Mouse (Mus musculus) forebrain, embryonic 13.5 days (tissue): Measurements from ENCODE around the gene Maml1. TPM values are rescaled to one million over a fixed set of nuclear protein-coding genes. Genes with fewer than 3 reads are reported as not detected.
"Not testable (repeated sequence)": the region's sequence is repeated elsewhere in the genome, so short reads cannot be mapped to it uniquely, and the experiment has no call there.

Experiments used
- ATAC-seq: fragments of 200-750 bp; cut with Nextera tagmentation; 2 replicates; pipeline ENCODE4 v1.8.0; 2017
- H3K27ac ChIP-seq: fragments of 300-500 bp; sonication (generic); 2 replicates; pipeline ENCODE4 v1.5.1; 2015; ENCODE audit warnings: inconsistent platforms, mild to moderate bottlenecking, moderate library complexity
- H3K27me3 ChIP-seq: fragments of 300-500 bp; sonication (generic); 2 replicates; pipeline ENCODE4 v1.6.1; 2015; ENCODE audit warnings: mild to moderate bottlenecking, inconsistent platforms
- H3K36me3 ChIP-seq: fragments of 300-500 bp; sonication (generic); 2 replicates; pipeline ENCODE4 v1.6.1; 2015; ENCODE audit warnings: mild to moderate bottlenecking, inconsistent platforms; ENCODE audit not compliant: poor library complexity, severe bottlenecking
- H3K4me1 ChIP-seq: fragments of 300-500 bp; sonication (generic); 2 replicates; pipeline ENCODE4 v1.6.1; 2015; ENCODE audit warnings: inconsistent platforms
- H3K4me2 ChIP-seq: fragments of 300-500 bp; sonication (generic); 2 replicates; pipeline ENCODE4 v1.6.1; 2015; ENCODE audit warnings: inconsistent platforms, mild to moderate bottlenecking, moderate library complexity
- H3K4me3 ChIP-seq: fragments of 300-500 bp; sonication (generic); 2 replicates; pipeline ENCODE4 v1.5.1; 2015; ENCODE audit warnings: mild to moderate bottlenecking, inconsistent platforms
- H3K9ac ChIP-seq: fragments of 300-500 bp; sonication (generic); 2 replicates; pipeline ENCODE4 v1.6.1; 2015; ENCODE audit warnings: mild to moderate bottlenecking, inconsistent platforms
- H3K9me3 ChIP-seq: fragments of 300-500 bp; sonication (generic); replicated peaks from 2 replicates; pipeline ENCODE4 v1.6.1; 2016; ENCODE audit warnings: inconsistent platforms
- WGBS: fragments of 180-500 bp; shearing (Covaris S2); methylation state at CpG from one replicate; pipeline ENCODE4 v1.1.7; 2015; 5-methylcytosine and 5-hydroxymethylcytosine counted together
- polyA plus RNA-seq: library from polyadenylated mRNA; unstranded; fragments of >200 nt; fragmentation: Nextera tagmentation; extraction: Ambion mirVana; gene quantifications from 2 replicates; pipeline ENCODE4 v1.2.1, GENCODE M21; 2015

Maml1 gene
- polyA plus RNA-seq, 1 experiment from 2014 or later: 4.5 TPM

- H3K9ac ChIP-seq: no peak overlapping the region
- WGBS: 97% methylated on average over 6 of the region's 6 CpGs
- no peak for ATAC-seq
- H3K4me3 ChIP-seq: no peak overlapping the region
- H3K4me2 ChIP-seq: no peak overlapping the region
- H3K36me3 ChIP-seq: peaks cover 7% of the 10 kb centered on the region; the same call in 1 of the 2 replicates
- H3K9me3 ChIP-seq: no peaks in the 10 kb centered on the region
- no peak overlapping the region for H3K27ac ChIP-seq
- peaks cover 33% of the 10 kb centered on the region for H3K4me1 ChIP-seq
- no peaks in the 10 kb centered on the region for H3K27me3 ChIP-seq
Observed at GRCm38 (mm10) chr11:50321239-50321638, 29.1 kb upstream of the Maml1 start.

- H3K4me3 ChIP-seq, H3K9me3 ChIP-seq, H3K4me2 ChIP-seq, H3K27me3 ChIP-seq, H3K9ac ChIP-seq, H3K36me3 ChIP-seq, ATAC-seq, H3K27ac ChIP-seq: not testable (repeated sequence)
- peaks cover 27% of the 10 kb centered on the region for H3K4me1 ChIP-seq
- 94% methylated on average over 4 of the region's 4 CpGs for WGBS
Observed at GRCm38 (mm10) chr11:50319343-50319742, 27.2 kb upstream of the Maml1 start.

- Histone ChIP-seq H3K36me3 (peaks cover 34% of the 10 kb centered on the region), H3K4me3 (no peak overlapping the region), H3K4me1 (no peaks in the 10 kb centered on the region), H3K4me2 (no peak overlapping the region), H3K9me3 (no peaks in the 10 kb centered on the region), H3K27ac (no peak overlapping the region), H3K9ac (no peak overlapping the region), H3K27me3 (no peaks in the 10 kb centered on the region)
- no peak for ATAC-seq
- 85% methylated on average over 2 of the region's 2 CpGs for WGBS
Observed at GRCm38 (mm10) chr11:50312803-50313202, 20.7 kb upstream of the Maml1 start.

GRCm38 (mm10) chr11:50303406-50303805 is 11.3 kb upstream of the Maml1 start:
- Histone ChIP-seq H3K9me3 (no peaks in the 10 kb centered on the region), H3K9ac (no peak overlapping the region), H3K27me3 (no peaks in the 10 kb centered on the region), H3K27ac (no peak overlapping the region), H3K4me2 (no peak overlapping the region), H3K4me1 (no peaks in the 10 kb centered on the region), H3K36me3 (peaks cover 93% of the 10 kb centered on the region), H3K4me3 (no peak overlapping the region)
- 97% methylated on average over 2 of the region's 2 CpGs for WGBS
- ATAC-seq: no peak

- peak overlapping the region; percentile 83 for H3K4me2 ChIP-seq
- no peaks in the 10 kb centered on the region for H3K9me3 ChIP-seq
- peak; percentile 85 for ATAC-seq
- H3K9ac ChIP-seq: peak overlapping the region; percentile 98
- H3K27me3 ChIP-seq: no peaks in the 10 kb centered on the region
- H3K27ac ChIP-seq: peak overlapping the region; percentile 97
- WGBS: under 1% methylated on average over 69 of the region's 85 CpGs
- H3K36me3 ChIP-seq: peaks cover 39% of the 10 kb centered on the region
- H3K4me1 ChIP-seq: peaks cover 31% of the 10 kb centered on the region
- peak overlapping the region; percentile 98 for H3K4me3 ChIP-seq
Observed at GRCm38 (mm10) chr11:50291321-50292165, 568 bp downstream of the Maml1 start.

GRCm38 (mm10) chr11:50290486-50291225 is 1.5 kb downstream of the Maml1 start:
- no peaks in the 10 kb centered on the region for H3K27me3 ChIP-seq
- peak overlapping the region; percentile 98 for H3K9ac ChIP-seq
- no peak for ATAC-seq
- peak overlapping the region; percentile 83 for H3K4me2 ChIP-seq
- WGBS: 13% methylated on average over 20 of the region's 20 CpGs
- H3K36me3 ChIP-seq: peaks cover 42% of the 10 kb centered on the region
- peak overlapping the region; percentile 98 for H3K4me3 ChIP-seq
- no peaks in the 10 kb centered on the region for H3K9me3 ChIP-seq
- H3K4me1 ChIP-seq: peaks cover 31% of the 10 kb centered on the region
- H3K27ac ChIP-seq: no peak overlapping the region

GRCm38 (mm10) chr11:50286428-50286827 is 5.7 kb downstream of the Maml1 start:
- WGBS: 82% methylated on average over 1 of the region's 1 CpGs
- Histone ChIP-seq H3K27me3 (no peaks in the 10 kb centered on the region), H3K27ac (no peak overlapping the region), H3K4me2 (no peak overlapping the region), H3K4me1 (peaks cover 31% of the 10 kb centered on the region), H3K9me3 (no peaks in the 10 kb centered on the region), H3K4me3 (no peak overlapping the region), H3K9ac (no peak overlapping the region), H3K36me3 (peaks cover 30% of the 10 kb centered on the region)
- no peak for ATAC-seq

- no peaks in the 10 kb centered on the region for H3K9me3 ChIP-seq
- H3K27me3 ChIP-seq: no peaks in the 10 kb centered on the region
- no peak overlapping the region for H3K27ac ChIP-seq
- H3K4me2 ChIP-seq: no peak overlapping the region
- H3K9ac ChIP-seq: no peak overlapping the region
- peaks cover 37% of the 10 kb centered on the region for H3K36me3 ChIP-seq
- 96% methylated on average over 7 of the region's 7 CpGs for WGBS
- H3K4me1 ChIP-seq: peaks cover 28% of the 10 kb centered on the region
- H3K4me3 ChIP-seq: no peak overlapping the region
- no peak for ATAC-seq
Observed at GRCm38 (mm10) chr11:50285696-50286095, 6.4 kb downstream of the Maml1 start.

GRCm38 (mm10) chr11:50285263-50285662 is 6.8 kb downstream of the Maml1 start:
- no peak overlapping the region for H3K4me3 ChIP-seq
- no peak overlapping the region for H3K9ac ChIP-seq
- ATAC-seq: no peak
- 97% methylated on average over 5 of the region's 5 CpGs for WGBS
- H3K27me3 ChIP-seq: no peaks in the 10 kb centered on the region
- H3K4me2 ChIP-seq: no peak overlapping the region
- peaks cover 24% of the 10 kb centered on the region for H3K4me1 ChIP-seq
- peaks cover 39% of the 10 kb centered on the region for H3K36me3 ChIP-seq
- H3K27ac ChIP-seq: no peak overlapping the region
- H3K9me3 ChIP-seq: no peaks in the 10 kb centered on the region

- Histone ChIP-seq H3K27me3 (no peaks in the 10 kb centered on the region), H3K4me3 (no peak overlapping the region), H3K4me1 (no peaks in the 10 kb centered on the region), H3K9me3 (no peaks in the 10 kb centered on the region), H3K36me3 (peaks cover 18% of the 10 kb centered on the region), H3K27ac (no peak overlapping the region), H3K9ac (no peak overlapping the region), H3K4me2 (no peak overlapping the region)
- ATAC-seq: no peak
- 69% methylated on average over 1 of the region's 1 CpGs for WGBS
Observed at GRCm38 (mm10) chr11:50280053-50280452, 12.1 kb downstream of the Maml1 start.

GRCm38 (mm10) chr11:50279005-50279404 is 13.1 kb downstream of the Maml1 start:
- no peak overlapping the region for H3K4me3 ChIP-seq
- H3K4me2 ChIP-seq: no peak overlapping the region
- H3K36me3 ChIP-seq: peaks cover 18% of the 10 kb centered on the region
- no peaks in the 10 kb centered on the region for H3K27me3 ChIP-seq
- 94% methylated on average over 4 of the region's 4 CpGs for WGBS
- ATAC-seq: no peak
- H3K9me3 ChIP-seq: no peaks in the 10 kb centered on the region
- H3K4me1 ChIP-seq: no peaks in the 10 kb centered on the region
- H3K9ac ChIP-seq: no peak overlapping the region
- H3K27ac ChIP-seq: no peak overlapping the region

GRCm38 (mm10) chr11:50277706-50278105 is 14.4 kb downstream of the Maml1 start:
- no peak overlapping the region for H3K9ac ChIP-seq
- 94% methylated on average over 6 of the region's 6 CpGs for WGBS
- no peaks in the 10 kb centered on the region for H3K27me3 ChIP-seq
- peaks cover 18% of the 10 kb centered on the region for H3K36me3 ChIP-seq
- H3K4me1 ChIP-seq: peaks cover 6% of the 10 kb centered on the region; the same call in 1 of the 2 replicates
- H3K9me3 ChIP-seq: no peaks in the 10 kb centered on the region
- H3K4me2 ChIP-seq: no peak overlapping the region
- ATAC-seq: no peak
- no peak overlapping the region for H3K27ac ChIP-seq
- no peak overlapping the region for H3K4me3 ChIP-seq
